Mouse (Mus musculus) large intestine, adult 2 months (tissue): Measurements from ENCODE around the gene Cyb5r4. TPM values are rescaled to one million over a fixed set of nuclear protein-coding genes. Genes with fewer than 3 reads are reported as not detected.
"Not testable (repeated sequence)": the region's sequence is repeated elsewhere in the genome, so short reads cannot be mapped to it uniquely, and the experiment has no call there.

Source experiments
- DNase-seq: peaks from one replicate; pipeline ENCODE4 v3.0.0-alpha.2; 2012; ENCODE audit warnings: low read depth, low spot score
- WGBS: fragments of 180-500 bp; shearing (Covaris S2); methylation state at CpG from one replicate; pipeline ENCODE4 v1.1.7; 2018; 5-methylcytosine and 5-hydroxymethylcytosine counted together
- polyA plus RNA-seq: library from polyadenylated mRNA; depleted of rRNA; stranded (reverse); fragments of >200 nt; gene quantifications from 2 replicates; pipeline ENCODE4 v1.2.3, GENCODE M21; 2012; rRNA removed

Cyb5r4 gene
- polyA plus RNA-seq, 1 experiment = 17.5 TPM

DNA sequence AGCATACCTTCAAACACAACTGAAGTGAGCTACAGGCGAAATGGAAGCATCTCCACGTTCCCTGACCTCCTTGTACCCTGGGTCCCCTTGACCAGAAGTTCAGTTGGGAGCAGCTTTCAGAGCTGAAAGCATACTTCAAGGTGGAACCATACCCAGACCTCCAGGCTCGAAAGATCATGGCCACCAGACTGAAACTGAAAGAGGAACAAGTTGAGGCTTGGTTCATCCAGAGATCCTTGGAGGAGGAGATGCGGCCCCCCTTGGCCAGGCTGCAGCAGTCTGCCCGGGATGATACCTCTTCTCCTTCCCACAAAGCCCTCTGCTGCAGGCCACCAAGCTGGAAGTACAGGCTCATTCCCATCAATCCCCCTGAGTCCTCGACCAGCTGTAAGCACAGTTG, 105.2 kb downstream of the Cyb5r4 start:
- WGBS = 69% methylated on average over 6 of the region's 6 CpGs
- DNase-seq = not testable (repeated sequence)

Other genes starting within 250 kb of the Cyb5r4 start
- 0.58 and 0.75 TPM in 2 replicates for gene Snap91, start 141.4 kb upstream of the Cyb5r4 start, polyA plus RNA-seq
- not detected in 2 replicates for gene Ripply2, start 6.5 kb upstream of the Cyb5r4 start, polyA plus RNA-seq
- gene Mrap2, start 122.3 kb downstream of the Cyb5r4 start, polyA plus RNA-seq = 0.12 TPM in 1 of 2 replicates, not detected in the other
- gene Cep162, start 233.5 kb downstream of the Cyb5r4 start, polyA plus RNA-seq = 0.73 and 1.6 TPM in 2 replicates